Mouse (Mus musculus) gastrocnemius, adult 2 months (tissue): ENCODE results near the gene Gm28551. TPM values are rescaled to one million over a fixed set of nuclear protein-coding genes. Genes with fewer than 3 reads are reported as not detected.

Source experiments
- DNase-seq: peaks from one replicate; pipeline ENCODE4 v3.0.0; 2022
- H3K27ac ChIP-seq: fragments of 200-600 bp; 2 replicates; pipeline ENCODE4 v1.8.1; 2022; ENCODE audit warnings: mild to moderate bottlenecking
- H3K4me3 ChIP-seq: fragments of 200-600 bp; 2 replicates; pipeline ENCODE4 v1.8.1; 2022; ENCODE audit warnings: mild to moderate bottlenecking, moderate library complexity
- CTCF ChIP-seq: fragments of 200-600 bp; IDR thresholded peaks from 2 replicates; pipeline ENCODE4 v1.8.1; 2022; ENCODE audit warnings: antibody characterized with exemption, mild to moderate bottlenecking, moderate library complexity
- intact Hi-C: fragments of 180-260 bp; cut with DNase I; formaldehyde crosslinking; loops from one replicate; pipeline ENCODE4 v1.15.1; 2025
- total RNA-seq, 2 experiments: library from RNA; stranded (reverse); gene quantifications; 2 replicates each; pipeline ENCODE4 v1.2.3; 2021

The Gm28551 gene
- total RNA-seq, 2 experiments from 2014 or later, result 0.41 TPM; not detected in 1

GRCm38 (mm10) chr1:53324277-53324676 lies 28.2 kb downstream of the Gm28551 start:
- Histone ChIP-seq H3K4me3 (no peak overlapping the region), H3K27ac (no peak overlapping the region)
- TF ChIP-seq CTCF, result no peak
- no peak for DNase-seq
- intact Hi-C loops, result no loop called here

GRCm38 (mm10) chr1:53323254-53323653 lies 29.2 kb downstream of the Gm28551 start:
- no peak for TF ChIP-seq CTCF
- Histone ChIP-seq H3K4me3 (no peak overlapping the region), H3K27ac (no peak overlapping the region)
- intact Hi-C loops, result no loop called here
- DNase-seq, result no peak

DNA sequence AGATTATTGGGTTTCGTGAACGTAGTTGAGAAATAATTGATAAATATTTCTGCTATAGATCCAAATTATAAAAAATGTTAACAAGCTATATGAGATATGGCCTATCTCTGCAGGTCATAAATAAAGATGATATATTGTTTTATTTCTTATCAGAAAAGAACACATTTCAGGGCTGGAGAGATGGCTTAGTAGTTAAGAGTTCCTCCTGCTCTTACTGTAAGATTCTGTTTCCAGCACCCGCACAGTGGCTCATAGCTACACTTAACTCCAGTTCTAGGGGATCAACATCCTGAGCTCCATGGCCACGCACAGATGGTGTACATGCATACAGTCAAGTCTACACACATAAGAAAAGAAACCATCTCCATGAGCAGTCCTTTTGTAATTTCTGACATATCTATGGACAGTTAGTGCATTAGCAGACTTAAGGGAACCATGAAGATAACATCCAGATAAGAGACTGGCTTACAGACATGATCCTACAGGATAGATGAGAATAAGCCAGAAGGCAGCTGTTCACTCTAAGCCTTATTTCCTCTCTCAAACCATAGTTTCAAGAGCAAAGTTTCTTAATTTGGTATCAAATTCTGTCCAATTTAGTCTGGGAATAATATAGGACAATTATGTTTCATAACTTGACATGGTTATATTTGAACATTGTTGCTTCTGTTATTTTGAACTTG lies 30.7 kb downstream of the Gm28551 start:
- TF ChIP-seq CTCF, result no peak
- no peak for DNase-seq
- Histone ChIP-seq H3K27ac (no peak overlapping the region), H3K4me3 (no peak overlapping the region)
- intact Hi-C loops, result no loop called here

GRCm38 (mm10) chr1:53312989-53313967 lies 39.2 kb downstream of the Gm28551 start, which contains the start of gene Osgepl1:
TSS of gene Osgepl1 (plus strand) at chr1:53313624.
- H3K27ac ChIP-seq, result peak within 1 kb of the TSS; percentile 97
- H3K4me3 ChIP-seq, result peak within 1 kb of the TSS; percentile 94
- DNase-seq, result peak; percentile 91
- TF ChIP-seq CTCF, result peak; percentile 6; the same call in 1 of the 2 replicates
- intact Hi-C loops, result loop anchor here (5.0 kb wide), 1 partner anchor 39 kb away; the partner anchor contains the start of genes Asdurf, Asnsd1 and Gm28551

- intact Hi-C loops, result no loop called here
- no peak for DNase-seq
- no peak overlapping the region for H3K4me3 ChIP-seq
Measured at GRCm38 (mm10) chr1:53300506-53300905, 52.0 kb downstream of the Gm28551 start.

DNA sequence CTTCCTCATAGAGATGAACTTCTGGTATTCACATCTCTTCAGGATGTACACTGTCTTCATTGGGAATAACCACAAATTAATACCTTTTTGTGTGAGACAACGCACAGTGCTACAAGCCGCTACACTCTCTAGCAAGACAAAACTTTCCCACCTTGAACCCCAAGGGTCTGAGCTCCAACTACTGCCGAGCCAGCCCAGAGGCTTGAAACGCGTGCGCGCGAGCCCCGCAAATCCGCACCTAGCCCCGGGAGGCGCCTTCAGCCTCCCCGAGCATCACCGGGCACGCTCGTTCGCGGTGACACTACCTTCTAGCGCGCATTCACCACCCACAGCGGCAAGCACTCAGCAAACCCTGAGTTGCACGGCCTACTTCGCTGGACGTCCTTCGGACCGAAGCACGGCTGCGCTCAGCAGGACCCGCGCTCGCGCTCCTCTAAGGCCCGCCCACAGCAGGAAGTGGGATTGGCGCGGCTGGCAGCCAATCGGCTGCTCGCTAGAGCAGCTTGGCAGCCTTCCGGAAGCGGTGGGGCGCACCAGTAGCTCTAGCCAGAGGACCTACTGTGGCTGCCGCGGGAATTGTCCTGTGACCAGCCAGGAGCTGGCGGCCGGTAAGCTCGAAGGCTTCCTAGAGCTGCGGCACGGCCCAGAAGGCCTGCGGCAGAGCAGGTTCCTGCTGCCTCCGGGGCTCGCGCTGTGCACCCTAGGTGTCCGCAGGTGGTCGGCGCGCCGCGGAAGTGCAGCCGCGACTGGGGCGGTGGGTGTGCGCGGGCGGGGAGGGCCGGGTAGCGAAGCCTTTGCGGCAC lies 55.7 kb downstream of the Gm28551 start, which contains the start of the genes Pms1, Ormdl1 and Gm28778:
TSS of gene Pms1 (minus strand) at position 438 of the 803 bp plus-strand sequence.
TSS of gene Ormdl1 (plus strand) at position 515 of the 803 bp plus-strand sequence.
TSS of gene Gm28778 (plus strand) at position 531 of the 803 bp plus-strand sequence.
- Histone ChIP-seq H3K4me3 (peak within 1 kb of the TSS; percentile 78), H3K27ac (peak within 1 kb of the TSS; percentile 92)
- peak; percentile 97 for DNase-seq
- intact Hi-C loops, result no loop called here
- TF ChIP-seq CTCF, result peak; percentile 17; the same call in 1 of the 2 replicates

More at GRCm38 (mm10) chr1:53300506-53300905, 52.0 kb downstream of the Gm28551 start:
- TF ChIP-seq CTCF, result no peak
- H3K27ac ChIP-seq, result no peak overlapping the region

DNA sequence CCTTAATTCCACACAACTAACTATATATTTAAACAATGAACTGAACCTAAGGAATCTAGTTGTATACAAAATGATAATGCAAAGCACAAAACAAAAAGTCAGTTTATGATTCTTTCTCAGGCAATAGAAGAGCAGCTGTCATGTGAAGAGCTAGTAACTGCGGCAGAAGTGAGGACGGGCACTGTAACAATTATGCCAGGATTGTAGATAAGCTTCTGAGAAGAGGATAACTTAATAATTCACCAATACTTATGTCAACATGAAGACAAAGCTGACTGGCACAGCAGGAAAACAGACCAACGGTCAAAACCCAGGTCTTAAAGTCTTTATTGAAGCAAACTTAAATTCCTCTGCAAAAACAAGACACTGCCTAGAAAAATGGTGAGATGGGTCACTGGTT lies 61.3 kb downstream of the Gm28551 start:
- TF ChIP-seq CTCF, result no peak
- Histone ChIP-seq H3K27ac (no peak overlapping the region), H3K4me3 (no peak overlapping the region)
- intact Hi-C loops, result no loop called here
- no peak for DNase-seq

Other genes with a start within 250 kb of the Gm28551 start
- not detected for gene 1700019A02Rik, start 165.0 kb downstream of the Gm28551 start, total RNA-seq
- gene Pms1, start 55.6 kb downstream of the Gm28551 start, total RNA-seq, result 1 to 10 TPM; 4.4 to 4.9 TPM
- 1 to 10 TPM; 5.8 to 8.9 TPM for gene Ormdl1, start 55.6 kb downstream of the Gm28551 start, total RNA-seq
- under 1 TPM in 1 of 2 experiments, not detected in 1; 0.92 TPM for gene Gm28778, start 55.6 kb downstream of the Gm28551 start, total RNA-seq
- 10 to 100 TPM; 22.4 to 33.2 TPM for gene Osgepl1, start 39.0 kb downstream of the Gm28551 start, total RNA-seq
- gene Asdurf, start within 50 bp of the Gm28551 start, total RNA-seq, result 10 to 100 TPM; 11.9 to 14.2 TPM
- 10 to 100 TPM; 65.2 to 68.0 TPM for gene Asnsd1, start 85 bp upstream of the Gm28551 start, total RNA-seq